Mouse (Mus musculus): Measurements from ENCODE around the gene Kctd12.

- TF ChIP-seq TCF12 (IDR thresholded peaks at IDR 0.05; ENCODE audit: low read depth, low read length) (no peak), CTCF (IDR thresholded peaks at IDR 0.05 in 2 of 3, conservative IDR thresholded peaks at IDR 0.05 in 1 of 3; ENCODE audit: control insufficient read depth in 1 of 3, insufficient read depth in 1 of 3, low read depth in 2 of 3, low read length in 3 of 3, poor library complexity in 1 of 3, severe bottlenecking in 1 of 3) (no peak), TAL1 (IDR thresholded peaks at IDR 0.05; ENCODE audit: low read length) (no peak), POLR2A (IDR thresholded peaks at IDR 0.05; ENCODE audit: control insufficient read depth in 1 of 2, insufficient read depth in 1 of 2, low read depth in 1 of 2, low read length in 2 of 2, poor library complexity in 1 of 2) (no peak), ZMIZ1 (IDR thresholded peaks at IDR 0.05; ENCODE audit: low read depth, low read length) (no peak)
Measured at GRCm38 (mm10) chr14:102979831-102980230, 2.6 kb downstream of the Kctd12 start.
